Mouse (Mus musculus): ENCODE measurements at regions not wholly inside any gene's neighbourhood (a gene's known extent, or its start where the extent isn't known, plus 50 kb on each side); places are given as distances from the start of the nearest gene placed in this dataset.
"Not testable (repeated sequence)": the region's sequence is repeated elsewhere in the genome, so short reads cannot be mapped to it uniquely, and the experiment has no call there.

DNA sequence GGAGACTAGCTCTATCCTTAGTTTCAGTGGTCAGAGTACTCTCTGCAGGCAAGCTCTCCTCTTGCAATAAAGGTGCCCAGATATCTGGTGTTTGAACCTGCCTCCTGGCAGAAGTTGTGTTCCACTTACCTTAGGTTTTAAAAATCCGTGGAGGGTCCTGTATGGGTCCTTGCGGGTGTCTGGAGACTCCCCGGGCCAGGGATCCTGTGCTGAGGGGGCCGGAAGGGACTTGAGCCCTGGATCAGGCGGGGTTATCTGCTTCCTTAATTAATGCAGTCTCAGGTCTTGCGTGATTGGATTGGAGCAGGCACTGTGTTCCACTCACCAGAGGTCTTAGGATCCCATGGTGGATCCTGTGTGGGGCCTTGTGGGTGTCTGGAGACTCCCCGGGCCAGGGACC lies 103.0 kb upstream of the Speer2 start:
- TF ChIP-seq CTCF, POLR2A (IDR thresholded peaks at IDR 0.05; ENCODE audit: extremely low read depth, insufficient read depth, low read length): not testable (repeated sequence)

Data from cortical plate, adult 2 months (tissue).